Mouse (Mus musculus) kidney, adult 2 months (tissue): ENCODE results near the gene Mars. TPM values are rescaled to one million over a fixed set of nuclear protein-coding genes. Genes with fewer than 3 reads are reported as not detected.
A peak's percentile ranks its signal among the peaks of the same experiment; 100 is the strongest.

Experiments
- DNase-seq: peaks from one replicate; pipeline ENCODE4 v3.0.0; 2021
- H3K27ac ChIP-seq: fragments of 200-500 bp; 2 replicates; pipeline ENCODE4 v1.5.1; 2012; ENCODE audit warnings: low read depth, low read length, control low read depth, inconsistent platforms; ENCODE audit not compliant: insufficient read depth
- H3K27me3 ChIP-seq: fragments of 200-500 bp; replicated peaks from 2 replicates; pipeline ENCODE4 v1.6.1; 2012; ENCODE audit warnings: mild to moderate bottlenecking, moderate library complexity, low read length, inconsistent platforms; ENCODE audit not compliant: control insufficient read depth, insufficient read depth
- H3K36me3 ChIP-seq: fragments of 200-500 bp; 2 replicates; pipeline ENCODE4 v1.6.1; 2012; ENCODE audit warnings: mild to moderate bottlenecking, moderate library complexity, low read length, inconsistent platforms; ENCODE audit not compliant: control insufficient read depth, insufficient read depth
- H3K4me1 ChIP-seq: fragments of 200-500 bp; 2 replicates; pipeline ENCODE4 v1.6.1; 2011; ENCODE audit warnings: low read length; ENCODE audit not compliant: control insufficient read depth, insufficient read depth
- H3K4me3 ChIP-seq: fragments of 200-500 bp; 2 replicates; pipeline ENCODE4 v1.5.1; 2011; ENCODE audit warnings: mild to moderate bottlenecking, low read depth, low read length, control low read depth; ENCODE audit not compliant: insufficient read depth
- CTCF ChIP-seq: fragments of 200-500 bp; conservative IDR thresholded peaks from 2 replicates; pipeline ENCODE4 v1.5.1; 2011; ENCODE audit warnings: low read depth, mild to moderate bottlenecking, control low read depth, low read length, moderate library complexity, mixed read lengths; ENCODE audit not compliant: insufficient read depth, insufficient read length
- POLR2A ChIP-seq: fragments of 200-500 bp; IDR thresholded peaks from one replicate; pipeline ENCODE4 v1.6.1; 2011; ENCODE audit warnings: low read depth, low read length, control low read depth
- WGBS: fragments of 180-500 bp; shearing (Covaris S2); methylation state at CpG from one replicate; pipeline ENCODE4 v1.1.7; 2018; 5-methylcytosine and 5-hydroxymethylcytosine counted together
- polyA plus RNA-seq: library from polyadenylated mRNA; depleted of rRNA; stranded (reverse); fragments of >200 nt; gene quantifications from 2 replicates; pipeline ENCODE4 v1.2.3, GENCODE M21; 2012

The Mars gene
- polyA plus RNA-seq, 1 experiment, result 44.4 TPM

DNA sequence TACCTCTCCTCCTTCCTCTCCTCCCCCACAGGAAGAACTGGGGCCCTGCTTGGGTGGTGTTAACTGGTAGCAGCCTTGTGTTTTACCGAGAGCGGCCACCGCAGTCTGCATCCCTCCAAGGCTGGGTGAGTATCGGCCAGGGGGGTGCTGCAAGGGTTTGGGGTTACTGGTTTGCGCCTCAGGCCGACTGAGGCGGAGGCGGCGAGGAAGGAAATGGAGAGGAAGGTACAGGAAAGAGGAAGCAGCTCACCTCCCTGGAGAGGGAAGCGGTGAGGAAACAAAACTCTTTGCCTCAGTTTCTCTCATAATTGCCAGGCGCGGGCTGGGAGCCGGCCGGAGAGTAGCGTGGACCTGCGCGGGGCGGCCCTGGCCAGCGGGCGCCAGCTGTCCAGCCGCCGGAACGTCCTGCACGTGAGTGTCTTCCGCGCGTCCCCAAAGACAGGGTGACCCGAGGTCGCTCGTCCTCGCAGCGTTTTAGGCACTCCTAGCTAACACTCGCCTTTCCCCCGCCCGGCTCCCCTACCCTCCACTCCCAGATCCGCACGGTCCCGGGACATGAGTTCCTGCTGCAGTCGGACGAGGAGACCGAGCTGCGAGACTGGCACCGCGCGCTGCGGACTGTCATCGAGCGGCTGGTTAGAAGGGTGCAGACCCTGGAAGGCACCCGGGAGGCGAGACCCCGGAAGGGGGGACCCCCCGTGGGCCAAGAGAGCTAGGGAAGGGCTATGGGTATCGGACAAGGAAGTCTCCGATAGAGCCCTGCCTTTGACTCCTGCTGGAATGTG is 14.6 kb upstream of the Mars start:
- WGBS, result 6% methylated on average over 54 of the region's 54 CpGs
- peaks cover 2% of the 10 kb centered on the region; the same call in 1 of the 2 replicates for H3K27me3 ChIP-seq
- H3K36me3 ChIP-seq, result no peaks in the 10 kb centered on the region
- DNase-seq, result peak; percentile 34
- no peaks in the 10 kb centered on the region for H3K4me1 ChIP-seq
- no peak for TF ChIP-seq CTCF
- TF ChIP-seq POLR2A, result no peak
- H3K27ac ChIP-seq, result no peak overlapping the region
- peak overlapping the region; percentile 41 for H3K4me3 ChIP-seq

- TF ChIP-seq CTCF (no peak), POLR2A (no peak)
- H3K27ac ChIP-seq, result no peak overlapping the region
- no peak for DNase-seq
- H3K27me3 ChIP-seq, result peaks cover 2% of the 10 kb centered on the region; the same call in 1 of the 2 replicates
- H3K36me3 ChIP-seq, result no peaks in the 10 kb centered on the region
- no peak overlapping the region for H3K4me3 ChIP-seq
- 52% methylated on average over 14 of the region's 14 CpGs for WGBS
- H3K4me1 ChIP-seq, result no peaks in the 10 kb centered on the region
Observed at GRCm38 (mm10) chr10:127325454-127326016, 13.9 kb upstream of the Mars start.

GRCm38 (mm10) chr10:127324495-127324894 is 12.9 kb upstream of the Mars start:
- peak; percentile 65 for TF ChIP-seq CTCF
- TF ChIP-seq POLR2A, result no peak
- 13% methylated on average over 7 of the region's 7 CpGs for WGBS
- DNase-seq, result peak; percentile 64
- H3K4me1 ChIP-seq, result no peaks in the 10 kb centered on the region
- H3K27me3 ChIP-seq, result peaks cover 2% of the 10 kb centered on the region; the same call in 1 of the 2 replicates
- no peak overlapping the region for H3K4me3 ChIP-seq
- no peaks in the 10 kb centered on the region for H3K36me3 ChIP-seq
- no peak overlapping the region for H3K27ac ChIP-seq

- WGBS, result 65% methylated on average over 17 of the region's 17 CpGs
- no peaks in the 10 kb centered on the region for H3K4me1 ChIP-seq
- no peak for TF ChIP-seq CTCF
- H3K4me3 ChIP-seq, result no peak overlapping the region
- peak; percentile 13 for DNase-seq
- peaks cover 2% of the 10 kb centered on the region; the same call in 1 of the 2 replicates for H3K27me3 ChIP-seq
- H3K36me3 ChIP-seq, result no peaks in the 10 kb centered on the region
- H3K27ac ChIP-seq, result no peak overlapping the region; the same call in 1 of the 2 replicates
Observed at GRCm38 (mm10) chr10:127323131-127323855, 11.7 kb upstream of the Mars start.

DNA sequence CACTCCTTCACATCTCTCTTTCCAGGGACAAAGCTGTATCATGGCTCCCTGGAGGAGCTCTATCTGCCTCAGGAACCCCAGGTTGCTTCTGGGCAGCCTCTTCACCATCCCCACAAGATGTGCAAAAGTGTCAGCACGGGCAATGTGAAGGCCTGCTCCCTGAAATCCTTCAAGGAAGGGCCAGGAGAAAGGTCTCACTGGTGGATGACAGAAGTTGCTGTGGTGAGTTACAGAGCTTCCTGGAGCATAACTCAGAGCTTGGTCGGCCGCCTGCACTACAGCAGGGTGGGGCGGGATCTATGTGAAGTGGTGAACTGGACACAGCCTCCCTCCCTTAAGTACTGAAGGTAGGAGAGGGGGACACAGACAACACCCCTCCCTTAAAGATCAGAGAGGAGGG is 11.1 kb upstream of the Mars start:
- TF ChIP-seq CTCF (no peak), POLR2A (no peak)
- no peaks in the 10 kb centered on the region for H3K4me1 ChIP-seq
- 66% methylated on average over 4 of the region's 4 CpGs for WGBS
- no peak for DNase-seq
- no peak overlapping the region for H3K4me3 ChIP-seq
- H3K27me3 ChIP-seq, result peaks cover 2% of the 10 kb centered on the region; the same call in 1 of the 2 replicates
- no peaks in the 10 kb centered on the region for H3K36me3 ChIP-seq
- no peak overlapping the region for H3K27ac ChIP-seq

DNA sequence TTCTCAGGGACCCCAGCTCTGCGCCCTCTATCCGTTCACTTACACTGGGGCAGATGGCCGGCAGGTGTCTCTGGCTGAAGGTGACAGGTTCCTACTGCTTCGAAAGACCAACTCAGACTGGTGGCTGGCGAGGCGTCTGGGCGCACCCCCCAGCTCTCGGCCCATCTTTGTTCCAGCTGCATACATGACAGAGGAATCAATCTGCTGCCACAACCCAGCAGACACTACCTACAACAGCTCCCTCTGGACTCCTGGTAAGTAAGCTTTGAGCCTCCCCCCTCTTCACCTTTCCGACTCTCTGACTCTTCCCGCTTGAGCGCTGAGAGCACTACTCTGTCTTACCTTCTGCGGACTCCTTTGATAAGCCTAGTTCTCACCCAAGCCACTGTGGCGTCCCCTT is 10.6 kb upstream of the Mars start:
- Histone ChIP-seq H3K4me3 (no peak overlapping the region), H3K4me1 (no peaks in the 10 kb centered on the region), H3K27ac (no peak overlapping the region), H3K27me3 (peaks cover 2% of the 10 kb centered on the region; the same call in 1 of the 2 replicates), H3K36me3 (no peaks in the 10 kb centered on the region)
- WGBS, result 72% methylated on average over 13 of the region's 13 CpGs
- no peak for TF ChIP-seq CTCF
- no peak for TF ChIP-seq POLR2A
- DNase-seq, result no peak

DNA sequence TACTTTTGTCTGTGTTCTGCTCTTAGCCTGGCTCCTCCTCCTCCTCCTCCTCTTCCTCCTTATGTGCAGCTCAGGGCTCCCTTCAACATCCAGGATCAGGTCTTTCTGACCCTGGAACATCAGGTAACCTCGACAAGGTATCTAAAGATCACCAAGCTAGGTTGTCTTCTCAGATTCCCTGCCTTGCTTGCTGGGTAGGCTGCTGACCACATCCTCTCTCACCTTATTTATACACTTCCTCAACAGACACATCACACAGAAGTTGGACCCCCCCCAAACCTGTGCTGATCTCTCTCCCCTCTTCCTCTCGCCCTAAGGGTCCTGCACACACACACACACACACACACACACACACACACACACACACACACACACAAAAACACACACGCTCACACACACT is 10.0 kb upstream of the Mars start, which contains the start of gene Arhgap9:
Gene Arhgap9, plus strand, starts transcription at position 344 of the 400 bp plus-strand sequence.
- no peak within 1 kb of the TSS for H3K4me3 ChIP-seq
- no peaks in the 10 kb centered on the region for H3K36me3 ChIP-seq
- H3K27me3 ChIP-seq, result peaks cover under 1% of the 10 kb centered on the region; the same call in 1 of the 2 replicates
- H3K27ac ChIP-seq, result no peak within 1 kb of the TSS
- no peaks in the 10 kb centered on the region for H3K4me1 ChIP-seq
- 76% methylated on average over 3 of the region's 3 CpGs for WGBS
- DNase-seq, result no peak
- TF ChIP-seq CTCF (no peak), POLR2A (no peak)
